Mouse (Mus musculus): Measurements from ENCODE around the gene Nrd1. TPM values are rescaled to one million over a fixed set of nuclear protein-coding genes. Genes with fewer than 3 reads are reported as not detected.

Nrd1 gene
- polyA plus RNA-seq, 2 experiments, result 50.1 to 133 TPM

GRCm38 (mm10) chr4:109008046-109008445 is 7.6 kb downstream of the Nrd1 start:
- no peak overlapping the region for H3K27ac ChIP-seq (replicated peaks; ENCODE audit: low read depth, low read length)
- no peak overlapping the region for H3K4me3 ChIP-seq (replicated peaks; ENCODE audit: low read length)
- no peaks in the 10 kb centered on the region for H3K9me3 ChIP-seq (ENCODE audit: control insufficient read depth, low read length)
- no peak for ATAC-seq (ENCODE audit: low FRiP score, low read depth)
- 93% methylated on average over 1 of the region's 1 CpGs for WGBS
- no peak overlapping the region for H3K9ac ChIP-seq (ENCODE audit: low read depth, low read length, severe bottlenecking)
- H3K4me1 ChIP-seq (ENCODE audit: control insufficient read depth, insufficient read depth, low read length), result no peaks in the 10 kb centered on the region
- TF ChIP-seq POLR2A (IDR thresholded peaks at IDR 0.05; ENCODE audit: borderline replicate concordance, extremely low read depth, insufficient read depth, insufficient read length), result no peak
- no peak for DNase-seq (ENCODE audit: low spot score)
- no peak overlapping the region for H3K4me2 ChIP-seq (replicated peaks; ENCODE audit: low read depth, low read length, severe bottlenecking)
- H3K36me3 ChIP-seq (ENCODE audit: control insufficient read depth, insufficient read depth, low read length), result peaks cover 15% of the 10 kb centered on the region
- H3K27me3 ChIP-seq (ENCODE audit: control insufficient read depth, insufficient read depth, low read length), result no peaks in the 10 kb centered on the region

- Histone ChIP-seq H3K4me1 (ENCODE audit: control insufficient read depth, insufficient read depth, low read length) (no peaks in the 10 kb centered on the region), H3K27ac (replicated peaks; ENCODE audit: low read depth, low read length) (no peak overlapping the region), H3K4me3 (replicated peaks; ENCODE audit: low read length) (no peak overlapping the region), H3K4me2 (replicated peaks; ENCODE audit: low read depth, low read length, severe bottlenecking) (no peak overlapping the region), H3K9ac (ENCODE audit: low read depth, low read length, severe bottlenecking) (no peak overlapping the region), H3K9me3 (ENCODE audit: control insufficient read depth, low read length) (no peaks in the 10 kb centered on the region), H3K36me3 (ENCODE audit: control insufficient read depth, insufficient read depth, low read length) (peaks cover 32% of the 10 kb centered on the region), H3K27me3 (ENCODE audit: control insufficient read depth, insufficient read depth, low read length) (no peaks in the 10 kb centered on the region)
- no peak for ATAC-seq (ENCODE audit: low FRiP score, low read depth)
- DNase-seq (ENCODE audit: low spot score), result no peak
- 97% methylated on average over 4 of the region's 4 CpGs for WGBS
- TF ChIP-seq POLR2A (IDR thresholded peaks at IDR 0.05; ENCODE audit: borderline replicate concordance, extremely low read depth, insufficient read depth, insufficient read length), result no peak
Observed at GRCm38 (mm10) chr4:109014091-109014490, 13.6 kb downstream of the Nrd1 start.

- no peaks in the 10 kb centered on the region for H3K27me3 ChIP-seq (ENCODE audit: control insufficient read depth, insufficient read depth, low read length)
- H3K36me3 ChIP-seq (ENCODE audit: control insufficient read depth, insufficient read depth, low read length), result peaks cover 44% of the 10 kb centered on the region
- WGBS, result 60% methylated on average over 7 of the region's 7 CpGs
- no peak overlapping the region for H3K27ac ChIP-seq (replicated peaks; ENCODE audit: low read depth, low read length)
- H3K4me2 ChIP-seq (replicated peaks; ENCODE audit: low read depth, low read length, severe bottlenecking), result no peak overlapping the region
- no peak overlapping the region for H3K9ac ChIP-seq (ENCODE audit: low read depth, low read length, severe bottlenecking)
- no peaks in the 10 kb centered on the region for H3K9me3 ChIP-seq (ENCODE audit: control insufficient read depth, low read length)
- DNase-seq (ENCODE audit: low spot score) (no peak), ATAC-seq (ENCODE audit: low FRiP score, low read depth) (no peak)
- no peak overlapping the region for H3K4me3 ChIP-seq (replicated peaks; ENCODE audit: low read length)
- no peaks in the 10 kb centered on the region for H3K4me1 ChIP-seq (ENCODE audit: control insufficient read depth, insufficient read depth, low read length)
- no peak for TF ChIP-seq POLR2A (IDR thresholded peaks at IDR 0.05; ENCODE audit: borderline replicate concordance, extremely low read depth, insufficient read depth, insufficient read length)
Observed at GRCm38 (mm10) chr4:109017441-109017840, 17.0 kb downstream of the Nrd1 start.

GRCm38 (mm10) chr4:109019301-109019700 is 18.8 kb downstream of the Nrd1 start:
- no peak overlapping the region for H3K9ac ChIP-seq (ENCODE audit: low read depth, low read length, severe bottlenecking)
- H3K36me3 ChIP-seq (ENCODE audit: control insufficient read depth, insufficient read depth, low read length), result peaks cover 47% of the 10 kb centered on the region
- TF ChIP-seq POLR2A (IDR thresholded peaks at IDR 0.05; ENCODE audit: borderline replicate concordance, extremely low read depth, insufficient read depth, insufficient read length), result no peak
- H3K9me3 ChIP-seq (ENCODE audit: control insufficient read depth, low read length), result no peaks in the 10 kb centered on the region
- DNase-seq (ENCODE audit: low spot score) (no peak), ATAC-seq (ENCODE audit: low FRiP score, low read depth) (no peak)
- no peaks in the 10 kb centered on the region for H3K27me3 ChIP-seq (ENCODE audit: control insufficient read depth, insufficient read depth, low read length)
- H3K4me1 ChIP-seq (ENCODE audit: control insufficient read depth, insufficient read depth, low read length), result no peaks in the 10 kb centered on the region
- 80% methylated on average over 4 of the region's 4 CpGs for WGBS
- H3K4me2 ChIP-seq (replicated peaks; ENCODE audit: low read depth, low read length, severe bottlenecking), result no peak overlapping the region
- H3K4me3 ChIP-seq (replicated peaks; ENCODE audit: low read length), result no peak overlapping the region
- no peak overlapping the region for H3K27ac ChIP-seq (replicated peaks; ENCODE audit: low read depth, low read length)

- H3K4me3 ChIP-seq (replicated peaks; ENCODE audit: low read length), result no peak overlapping the region
- TF ChIP-seq POLR2A (IDR thresholded peaks at IDR 0.05; ENCODE audit: borderline replicate concordance, extremely low read depth, insufficient read depth, insufficient read length), result no peak
- ATAC-seq (ENCODE audit: low FRiP score, low read depth) (no peak), DNase-seq (ENCODE audit: low spot score) (no peak)
- WGBS, result 89% methylated on average over 1 of the region's 1 CpGs
- no peaks in the 10 kb centered on the region for H3K9me3 ChIP-seq (ENCODE audit: control insufficient read depth, low read length)
- no peak overlapping the region for H3K9ac ChIP-seq (ENCODE audit: low read depth, low read length, severe bottlenecking)
- H3K27ac ChIP-seq (replicated peaks; ENCODE audit: low read depth, low read length), result no peak overlapping the region
- peaks cover 59% of the 10 kb centered on the region for H3K36me3 ChIP-seq (ENCODE audit: control insufficient read depth, insufficient read depth, low read length)
- no peaks in the 10 kb centered on the region for H3K27me3 ChIP-seq (ENCODE audit: control insufficient read depth, insufficient read depth, low read length)
- H3K4me1 ChIP-seq (ENCODE audit: control insufficient read depth, insufficient read depth, low read length), result no peaks in the 10 kb centered on the region
- no peak overlapping the region for H3K4me2 ChIP-seq (replicated peaks; ENCODE audit: low read depth, low read length, severe bottlenecking)
Observed at GRCm38 (mm10) chr4:109021976-109022375, 21.5 kb downstream of the Nrd1 start.

GRCm38 (mm10) chr4:109025061-109025460 is 24.6 kb downstream of the Nrd1 start:
- 66% methylated on average over 3 of the region's 3 CpGs for WGBS
- Histone ChIP-seq H3K4me3 (replicated peaks; ENCODE audit: low read length) (no peak overlapping the region), H3K9ac (ENCODE audit: low read depth, low read length, severe bottlenecking) (no peak overlapping the region), H3K9me3 (ENCODE audit: control insufficient read depth, low read length) (no peaks in the 10 kb centered on the region), H3K4me2 (replicated peaks; ENCODE audit: low read depth, low read length, severe bottlenecking) (no peak overlapping the region), H3K4me1 (ENCODE audit: control insufficient read depth, insufficient read depth, low read length) (no peaks in the 10 kb centered on the region), H3K27ac (replicated peaks; ENCODE audit: low read depth, low read length) (no peak overlapping the region), H3K36me3 (ENCODE audit: control insufficient read depth, insufficient read depth, low read length) (peaks cover 57% of the 10 kb centered on the region), H3K27me3 (ENCODE audit: control insufficient read depth, insufficient read depth, low read length) (no peaks in the 10 kb centered on the region)
- TF ChIP-seq POLR2A (IDR thresholded peaks at IDR 0.05; ENCODE audit: borderline replicate concordance, extremely low read depth, insufficient read depth, insufficient read length), result no peak
- DNase-seq (ENCODE audit: low spot score), result no peak
- no peak for ATAC-seq (ENCODE audit: low FRiP score, low read depth)

Data from limb, embryonic 14.5 days (tissue).